Mouse (Mus musculus) mesoderm, embryonic 11.5 days (tissue): ENCODE measurements at regions not wholly inside any gene's neighbourhood (a gene's known extent, or its start where the extent isn't known, plus 50 kb on each side); places are given as distances from the start of the nearest gene placed in this dataset.

Experiments
- DNase-seq: peaks from one replicate; pipeline ENCODE4 v3.0.0-alpha.2; 2012; ENCODE audit warnings: low read depth, low spot score

DNA sequence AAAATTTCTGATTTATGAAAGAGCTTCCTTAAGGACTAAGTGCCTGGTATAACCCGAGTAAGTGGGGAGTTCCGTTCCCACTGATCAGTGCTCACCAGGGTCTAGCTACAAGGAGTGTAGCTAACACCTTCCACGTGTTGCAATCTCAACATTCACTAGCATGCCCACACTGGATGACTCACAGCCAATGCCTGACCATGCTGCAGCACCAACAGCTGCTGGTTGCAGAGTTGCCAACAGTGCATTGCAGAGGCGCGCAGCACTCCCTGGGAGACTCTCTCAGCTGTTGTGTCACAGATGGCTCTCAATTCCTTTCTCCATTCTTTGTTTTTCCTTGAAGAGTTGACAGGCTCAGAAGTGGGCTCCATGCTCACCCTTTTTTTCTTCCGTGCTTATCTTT, 787.5 kb upstream of the Tenm3 start:
- peak; percentile 44 for DNase-seq

DNA sequence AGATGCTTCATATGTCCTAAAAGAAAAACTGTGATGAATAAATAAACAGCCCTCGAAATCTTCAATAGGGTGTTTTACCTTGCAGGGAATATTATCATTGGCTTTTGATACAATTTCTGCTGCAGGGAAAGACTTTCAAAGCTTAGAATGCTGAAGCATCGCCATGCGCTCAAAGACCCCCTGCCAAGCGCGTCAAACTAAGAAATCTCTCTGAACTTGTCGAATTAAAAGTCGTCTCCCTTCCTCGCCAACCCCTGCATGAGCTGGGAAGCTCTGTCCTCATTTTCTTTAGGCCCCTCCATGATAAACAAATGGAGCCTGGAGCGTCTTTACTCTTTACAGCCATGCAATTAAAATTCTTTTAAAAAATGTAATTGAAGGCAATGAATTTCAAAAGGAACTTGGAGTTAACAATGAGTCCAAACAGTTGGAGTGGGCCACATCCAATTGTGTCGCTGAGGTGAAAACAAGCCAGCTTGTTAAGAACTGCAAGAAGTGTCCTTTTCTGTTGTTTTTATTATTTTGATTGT, 784.3 kb upstream of the Tenm3 start:
- no peak for DNase-seq

DNA sequence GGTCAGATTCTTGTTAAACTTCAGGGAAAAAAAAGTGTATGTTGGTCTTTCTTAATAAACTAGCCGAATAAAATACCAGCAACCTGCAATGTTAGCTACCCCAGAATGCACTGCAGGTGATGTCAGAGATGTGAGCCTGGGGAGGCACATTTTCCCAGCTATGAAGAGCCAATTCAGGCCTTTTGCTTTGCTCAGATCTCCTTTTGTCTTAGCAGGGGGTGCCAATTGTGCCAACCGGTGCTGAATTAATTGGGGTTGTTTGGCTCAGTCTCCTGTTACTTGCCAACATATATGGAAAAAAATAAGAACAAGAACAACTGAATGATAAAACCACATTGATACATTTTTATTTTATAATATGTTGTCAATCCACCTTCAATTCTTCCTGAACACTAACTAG, 751.8 kb upstream of the Tenm3 start:
- no peak for DNase-seq

DNA sequence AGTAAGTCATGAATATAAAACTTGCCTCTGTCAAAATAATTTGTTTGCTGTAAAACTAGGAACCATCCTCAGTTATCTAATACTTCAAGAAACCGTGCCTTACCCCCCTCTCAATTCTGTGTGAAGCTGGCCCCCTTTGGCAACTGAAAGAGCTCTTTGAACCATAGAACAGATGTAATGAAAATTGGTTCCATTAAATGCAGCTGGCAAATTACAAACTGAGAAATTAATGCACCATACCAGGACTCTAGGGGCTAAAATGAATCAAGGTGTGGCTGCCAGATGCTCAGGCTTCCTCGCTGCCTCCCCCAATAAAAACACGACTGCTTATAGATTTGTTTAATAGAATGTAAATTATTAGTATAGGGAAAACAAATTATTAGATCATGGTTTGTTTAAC, 723.7 kb upstream of the Tenm3 start:
- no peak for DNase-seq

DNA sequence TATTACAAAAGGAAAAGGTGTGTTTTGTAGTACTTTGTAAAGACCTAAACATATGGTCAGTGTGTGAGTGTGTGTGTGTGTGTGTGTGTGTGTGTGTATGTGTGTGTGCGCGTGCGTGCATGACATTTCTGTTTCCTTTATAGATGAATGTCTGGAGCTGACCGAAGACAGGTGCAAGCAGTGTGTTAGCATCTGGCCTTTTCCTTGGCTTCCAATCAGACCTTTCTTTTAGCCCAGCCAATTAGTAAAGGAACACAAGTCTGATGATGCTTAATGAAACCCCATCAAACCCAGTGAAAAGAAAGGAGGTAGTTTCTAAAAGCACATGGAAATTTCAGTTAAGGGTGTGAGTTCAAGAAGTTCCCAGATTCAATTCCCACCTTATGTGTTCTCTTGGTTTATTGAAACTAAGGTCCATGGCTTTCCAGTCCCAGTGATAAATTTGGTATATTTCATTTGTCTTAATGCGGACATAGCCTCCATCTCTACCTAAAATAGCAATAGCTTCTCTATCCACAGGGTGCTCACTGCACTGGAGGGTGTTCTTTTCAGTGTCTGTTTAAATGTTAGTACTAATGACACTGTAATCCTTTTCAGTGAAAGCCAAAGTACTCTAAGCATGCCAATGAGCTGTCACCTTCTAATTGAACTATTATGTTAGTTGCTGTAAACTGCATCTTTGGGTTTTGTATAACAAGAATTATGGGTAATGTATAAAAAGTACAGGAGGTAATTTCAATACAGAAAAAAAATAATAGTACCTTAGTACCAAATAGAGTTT, 719.9 kb upstream of the Tenm3 start:
- DNase-seq = no peak

DNA sequence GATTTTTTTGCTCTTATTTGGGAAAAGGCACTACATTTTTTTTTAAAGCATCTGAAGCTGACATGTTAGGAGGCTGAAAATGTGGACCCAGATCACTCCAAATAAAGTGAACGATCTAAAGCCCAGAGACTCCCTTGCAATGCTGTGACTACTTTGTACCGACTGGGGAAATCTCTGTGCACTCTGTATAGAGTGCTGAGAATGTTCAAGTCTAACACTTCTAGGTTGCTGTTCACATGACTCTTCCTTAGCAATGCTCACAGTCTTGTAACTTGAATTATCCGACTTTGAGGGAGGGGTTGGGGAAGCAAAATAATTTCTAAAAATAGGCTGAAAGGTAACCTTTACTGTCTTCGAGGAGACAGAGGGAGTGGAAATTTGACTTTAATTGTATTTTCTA, 719.2 kb upstream of the Tenm3 start:
- no peak for DNase-seq

GRCm38 (mm10) chr8:49555724-49556457, 712.1 kb upstream of the Tenm3 start:
- no peak for DNase-seq

- DNase-seq = no peak
Measured at GRCm38 (mm10) chr8:49553175-49553574, 709.4 kb upstream of the Tenm3 start.

GRCm38 (mm10) chr8:49543321-49543720, 699.6 kb upstream of the Tenm3 start:
- DNase-seq = no peak

DNA sequence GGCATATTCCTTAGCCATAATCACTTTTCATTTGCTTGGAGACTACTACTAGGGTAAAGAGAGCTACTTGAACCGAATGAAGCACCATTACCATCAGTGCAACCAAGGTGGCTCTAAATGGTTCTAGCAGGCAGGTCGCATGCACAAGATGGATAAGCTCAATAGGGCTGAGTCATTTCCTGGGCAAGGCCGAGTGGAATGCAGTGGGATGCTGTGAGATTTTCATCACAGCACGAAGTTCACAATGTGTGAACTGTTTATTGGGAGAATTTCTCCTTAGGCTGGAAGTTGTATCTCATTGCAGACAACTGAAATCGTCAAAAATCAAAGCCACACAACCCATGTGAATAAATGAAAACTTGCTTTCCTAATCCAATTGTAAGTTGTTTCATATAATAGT, 697.6 kb upstream of the Tenm3 start:
- no peak for DNase-seq

GRCm38 (mm10) chr8:49533412-49534351, 689.9 kb upstream of the Tenm3 start:
- no peak for DNase-seq

DNA sequence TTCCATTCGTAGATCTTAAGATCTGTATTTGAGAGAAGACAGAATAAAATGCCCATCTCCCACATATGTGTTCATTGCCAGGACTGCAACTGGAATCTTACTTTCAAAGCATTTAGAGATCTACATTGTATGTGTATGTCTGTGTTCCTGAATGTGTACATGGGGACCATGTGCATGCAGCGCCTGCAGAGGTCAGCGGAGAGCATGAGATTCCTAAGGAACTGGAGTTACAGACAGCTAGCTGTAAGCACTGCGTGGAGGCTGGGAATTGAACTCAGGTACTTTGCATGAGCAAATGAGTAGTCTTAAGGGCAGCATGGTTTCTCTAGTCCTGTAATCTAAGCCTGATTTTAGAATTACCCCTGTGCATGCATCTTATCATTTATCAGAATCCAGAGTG, 685.5 kb upstream of the Tenm3 start:
- peak; percentile 15 for DNase-seq

GRCm38 (mm10) chr8:49492906-49493305, 649.2 kb upstream of the Tenm3 start:
- DNase-seq = no peak

DNA sequence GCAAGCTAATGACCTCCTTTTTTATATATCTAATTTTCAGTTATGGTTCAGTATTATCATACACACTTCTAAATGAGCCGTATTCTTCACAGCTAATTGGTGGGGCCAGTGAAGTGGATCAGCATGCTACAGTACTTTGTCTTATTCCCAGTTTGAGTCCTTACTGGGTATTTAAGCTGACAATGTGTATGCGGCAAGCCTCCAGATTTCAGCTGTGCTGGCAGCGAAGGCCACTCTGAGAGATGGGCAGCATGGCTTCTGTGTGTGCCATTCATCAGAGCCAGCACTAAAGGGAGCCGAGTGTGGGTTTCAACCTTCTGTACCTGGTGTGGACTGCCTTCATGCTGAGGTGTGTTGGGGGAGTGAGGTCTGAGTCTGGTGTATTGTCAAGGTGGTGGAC, 641.5 kb upstream of the Tenm3 start:
- DNase-seq = no peak

DNA sequence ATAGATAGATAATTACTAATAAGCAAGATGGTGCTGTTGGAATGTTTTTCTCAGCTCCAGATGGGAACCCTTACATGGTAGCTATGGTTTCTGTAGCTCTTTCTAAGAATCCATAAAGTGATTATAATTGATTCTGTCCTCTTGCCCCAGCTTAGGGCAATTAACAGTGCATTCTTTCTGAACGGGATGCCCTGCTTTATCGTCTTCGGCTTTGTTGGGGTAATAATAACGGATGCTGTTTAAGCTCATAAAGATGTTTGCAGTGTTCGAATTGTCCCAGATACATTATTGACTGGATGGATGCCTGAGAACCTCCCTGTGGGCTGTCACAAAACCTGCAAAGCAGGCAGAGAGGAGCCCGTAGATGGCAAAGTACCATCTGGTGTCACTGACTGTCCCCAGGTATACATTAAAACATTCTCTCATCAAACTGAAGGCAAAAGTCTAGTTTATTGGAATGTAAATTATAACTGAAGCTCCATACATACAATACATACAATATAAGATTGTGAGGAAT, 637.8 kb upstream of the Tenm3 start:
- DNase-seq = no peak

DNA sequence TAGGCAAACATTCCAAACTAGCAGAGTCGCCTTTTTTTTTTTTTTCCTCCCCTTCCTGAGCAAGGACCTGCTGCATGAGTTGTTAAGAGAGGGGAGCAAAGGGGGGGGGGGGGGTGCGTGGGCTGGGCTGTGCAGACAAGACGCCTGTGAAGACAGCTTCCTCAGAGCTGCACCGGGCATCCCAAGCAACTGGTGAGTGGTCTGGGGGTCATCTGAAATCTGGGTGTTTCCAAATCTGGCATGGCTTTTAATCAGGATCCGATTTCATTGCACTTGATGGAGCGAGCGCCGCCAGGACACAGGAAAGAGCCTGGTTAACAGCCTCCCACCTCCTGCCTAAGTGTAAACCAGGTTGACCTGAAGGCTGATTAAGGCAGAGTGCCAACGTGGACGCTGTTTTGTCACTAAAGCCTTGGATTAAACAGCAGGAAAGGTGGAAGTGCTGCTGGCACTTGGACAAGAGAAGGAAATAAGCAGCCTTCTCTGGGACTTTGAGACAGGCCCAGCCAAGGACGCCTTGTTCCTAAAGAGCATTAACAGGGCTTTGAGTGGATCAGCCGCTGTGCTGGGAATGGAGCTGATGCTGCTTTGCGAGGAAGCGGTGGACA, 622.3 kb upstream of the Tenm3 start:
- DNase-seq = no peak

- DNase-seq = no peak
Measured at GRCm38 (mm10) chr8:49465070-49465469, 621.3 kb upstream of the Tenm3 start.

DNA sequence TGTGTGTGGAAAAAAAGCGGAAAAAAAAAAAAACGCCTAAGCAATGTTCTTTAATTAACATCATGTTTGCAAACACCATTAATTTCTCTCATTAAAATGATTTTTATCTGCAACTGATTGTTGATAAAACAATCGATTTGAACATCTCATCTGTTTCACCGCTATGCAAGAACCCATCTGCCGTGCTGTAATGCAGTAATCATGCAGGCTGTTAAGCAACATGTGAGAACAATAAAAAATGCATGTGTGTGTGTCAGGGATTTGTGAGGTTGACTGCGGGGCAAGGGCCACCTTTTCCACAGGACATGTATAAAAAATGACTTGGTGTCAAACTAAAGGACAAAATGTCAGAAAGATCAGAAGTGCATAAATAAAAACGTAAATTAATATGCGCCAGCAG, 618.9 kb upstream of the Tenm3 start:
- no peak for DNase-seq

- peak; percentile 71 for DNase-seq
Measured at GRCm38 (mm10) chr8:49461724-49462473, 618.1 kb upstream of the Tenm3 start.

DNA sequence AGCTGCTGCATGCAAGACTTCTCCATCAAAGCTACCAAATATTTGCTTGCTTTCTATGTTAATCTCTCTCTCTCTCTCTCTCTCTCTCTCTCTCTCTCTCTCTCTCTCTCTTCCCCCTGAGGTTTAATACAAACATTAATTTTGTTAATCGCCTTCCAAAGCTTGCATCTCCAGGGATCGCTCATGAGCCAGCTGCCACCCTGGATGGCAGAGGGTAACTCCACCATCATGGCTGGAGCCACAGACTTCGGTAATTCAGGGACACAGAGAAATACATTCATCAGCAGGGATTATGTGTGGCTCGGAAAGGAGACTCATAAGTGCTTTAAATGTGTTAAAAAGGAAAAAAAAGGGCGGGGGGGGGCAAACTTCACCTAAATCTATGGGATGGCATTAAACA, 601.7 kb upstream of the Tenm3 start:
- DNase-seq = no peak

DNA sequence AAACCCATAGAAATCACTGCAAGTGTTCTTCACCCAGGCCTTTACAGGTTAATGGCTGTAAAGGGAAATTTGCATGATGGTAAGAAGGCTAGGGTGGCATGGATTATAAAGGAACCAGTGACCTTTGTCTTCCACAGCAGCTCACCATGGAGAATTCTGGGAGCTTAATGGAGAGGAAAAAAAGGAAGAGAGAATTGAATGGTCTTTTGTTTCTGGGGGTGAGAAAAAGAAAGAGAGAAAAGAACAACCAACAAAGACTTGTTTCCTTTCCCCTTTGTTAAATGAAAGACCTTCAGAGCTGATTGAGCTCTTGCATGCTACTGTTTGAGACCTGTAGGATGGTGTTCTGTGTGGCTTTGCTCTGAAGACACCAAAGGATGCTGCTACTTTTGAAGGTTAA, 597.5 kb upstream of the Tenm3 start:
- DNase-seq = no peak
